Mouse (Mus musculus) spleen, adult 2 months (tissue): Measurements from ENCODE around the gene Prol1. TPM values are rescaled to one million over a fixed set of nuclear protein-coding genes. Genes with fewer than 3 reads are reported as not detected.
"Not testable (repeated sequence)": the region's sequence is repeated elsewhere in the genome, so short reads cannot be mapped to it uniquely, and the experiment has no call there.

ENCODE experiments used
- DNase-seq, 2 experiments: peaks; one replicate each; pipeline versions ENCODE4 v3.0.0 to v3.0.0-alpha.2; 2012 to 2021; ENCODE audit warnings: low spot score in 2 of 2, low read depth in 1 of 2
- H3K27ac ChIP-seq: fragments of 200-500 bp; 2 replicates; pipeline ENCODE4 v1.5.1; 2012; ENCODE audit warnings: low read length, inconsistent platforms; ENCODE audit not compliant: insufficient read depth
- H3K27me3 ChIP-seq: fragments of 200-500 bp; 2 replicates; pipeline ENCODE4 v1.6.1; 2012; ENCODE audit warnings: mild to moderate bottlenecking, moderate library complexity, low read length, inconsistent platforms; ENCODE audit not compliant: control insufficient read depth, insufficient read depth
- H3K36me3 ChIP-seq: fragments of 200-500 bp; 2 replicates; pipeline ENCODE4 v1.6.1; 2012; ENCODE audit warnings: mild to moderate bottlenecking, low read length, inconsistent platforms; ENCODE audit not compliant: control insufficient read depth, insufficient read depth
- H3K4me1 ChIP-seq: fragments of 200-500 bp; 2 replicates; pipeline ENCODE4 v1.6.1; 2011; ENCODE audit warnings: inconsistent platforms; ENCODE audit not compliant: control insufficient read depth, insufficient read depth, insufficient read length
- H3K4me3 ChIP-seq: fragments of 200-500 bp; 2 replicates; pipeline ENCODE4 v1.5.1; 2011; ENCODE audit warnings: mild to moderate bottlenecking, inconsistent platforms; ENCODE audit not compliant: insufficient read depth, insufficient read length; ENCODE audit errors: extremely low read depth
- CTCF ChIP-seq: fragments of 200-500 bp; IDR thresholded peaks from 2 replicates; pipeline ENCODE4 v1.5.1; 2011; ENCODE audit warnings: mild to moderate bottlenecking, inconsistent platforms; ENCODE audit not compliant: insufficient read depth, insufficient read length, insufficient replicate concordance; ENCODE audit errors: extremely low read depth
- POLR2A ChIP-seq: fragments of 200-500 bp; IDR thresholded peaks from 2 replicates; pipeline ENCODE4 v1.6.1; 2011; ENCODE audit warnings: low read depth, low read length, inconsistent platforms
- WGBS: fragments of 180-500 bp; shearing (Covaris S2); methylation state at CpG from one replicate; pipeline ENCODE4 v1.1.7; 2018; 5-methylcytosine and 5-hydroxymethylcytosine counted together
- polyA plus RNA-seq: library from polyadenylated mRNA; depleted of rRNA; stranded (reverse); fragments of >200 nt; gene quantifications from 2 replicates; pipeline ENCODE4 v1.2.3, GENCODE M21; 2012; rRNA removed

Gene Prol1
- polyA plus RNA-seq: not detected in 2 replicates

GRCm38 (mm10) chr5:88317012-88317411, at the start of gene Prol1:
Prol1 (plus strand) TSS chr5:88317312.
- no peaks in the 10 kb centered on the region for H3K4me1 ChIP-seq
- TF ChIP-seq CTCF: no peak
- TF ChIP-seq POLR2A: no peak
- WGBS: 90% methylated on average over 1 of the region's 1 CpGs
- DNase-seq: no peak
- H3K27me3 ChIP-seq: no peaks in the 10 kb centered on the region
- no peaks in the 10 kb centered on the region for H3K36me3 ChIP-seq
- H3K27ac ChIP-seq: no peak within 1 kb of the TSS
- H3K4me3 ChIP-seq: no peak within 1 kb of the TSS

GRCm38 (mm10) chr5:88268619-88269018, 48.5 kb upstream of the Prol1 start, which contains the start of gene Gm7714:
Gm7714 (plus strand) TSS chr5:88268919.
- H3K27me3 ChIP-seq: no peaks in the 10 kb centered on the region
- no peak within 1 kb of the TSS for H3K27ac ChIP-seq
- H3K4me1 ChIP-seq: no peaks in the 10 kb centered on the region
- 79% methylated on average over 1 of the region's 1 CpGs for WGBS
- H3K36me3 ChIP-seq: no peaks in the 10 kb centered on the region
- DNase-seq: no peak
- no peak within 1 kb of the TSS for H3K4me3 ChIP-seq
- TF ChIP-seq CTCF (no peak), POLR2A (no peak)

- H3K27ac ChIP-seq, H3K36me3 ChIP-seq, H3K4me3 ChIP-seq, H3K27me3 ChIP-seq, H3K4me1 ChIP-seq, DNase-seq: not testable (repeated sequence)
- WGBS: 78% methylated on average over 3 of the region's 3 CpGs
Measured at GRCm38 (mm10) chr5:88311307-88311706, 5.8 kb upstream of the Prol1 start.

- H3K4me1 ChIP-seq, H3K36me3 ChIP-seq, DNase-seq, H3K27ac ChIP-seq, H3K27me3 ChIP-seq, H3K4me3 ChIP-seq: not testable (repeated sequence)
- WGBS: 64% methylated on average over 2 of the region's 2 CpGs
Measured at GRCm38 (mm10) chr5:88348533-88348932, 31.4 kb downstream of the Prol1 start.

- Histone ChIP-seq H3K36me3 (no peaks in the 10 kb centered on the region), H3K27me3 (no peaks in the 10 kb centered on the region), H3K4me3 (no peak overlapping the region), H3K4me1 (no peaks in the 10 kb centered on the region), H3K27ac (no peak overlapping the region)
- TF ChIP-seq CTCF (no peak), POLR2A (no peak)
- DNase-seq: no peak
- WGBS: 4% methylated on average over 5 of the region's 5 CpGs
Measured at GRCm38 (mm10) chr5:88364768-88365167, 47.7 kb downstream of the Prol1 start.

GRCm38 (mm10) chr5:88366886-88367285, 49.8 kb downstream of the Prol1 start:
- DNase-seq: no peak
- Histone ChIP-seq H3K27me3 (no peaks in the 10 kb centered on the region), H3K4me3 (no peak overlapping the region), H3K27ac (no peak overlapping the region), H3K36me3 (no peaks in the 10 kb centered on the region), H3K4me1 (no peaks in the 10 kb centered on the region)
- TF ChIP-seq CTCF: no peak
- TF ChIP-seq POLR2A: no peak
- 68% methylated on average over 1 of the region's 1 CpGs for WGBS

- no peak for TF ChIP-seq POLR2A
- no peak for TF ChIP-seq CTCF
- H3K36me3 ChIP-seq: no peaks in the 10 kb centered on the region
- DNase-seq: no peak
- WGBS: 67% methylated on average over 6 of the region's 6 CpGs
- no peak overlapping the region for H3K4me3 ChIP-seq
- H3K27me3 ChIP-seq: no peaks in the 10 kb centered on the region
- no peaks in the 10 kb centered on the region for H3K4me1 ChIP-seq
- H3K27ac ChIP-seq: no peak overlapping the region
Measured at GRCm38 (mm10) chr5:88370578-88371232, 53.6 kb downstream of the Prol1 start.
